Mouse (Mus musculus) kidney, embryonic 16.5 days (tissue): Measurements from ENCODE around the gene Slc38a8. TPM values are rescaled to one million over a fixed set of nuclear protein-coding genes. Genes with fewer than 3 reads are reported as not detected.

ENCODE experiments used
- ATAC-seq: fragments of 200-750 bp; cut with Nextera tagmentation; 2 replicates; pipeline ENCODE4 v1.8.0; 2017; ENCODE audit warnings: moderate TSS enrichment; ENCODE audit not compliant: low FRiP score, low TSS enrichment
- H3K27ac ChIP-seq: fragments of 300-500 bp; sonication (generic); 2 replicates; pipeline ENCODE4 v1.5.1; 2014; ENCODE audit warnings: low read length
- H3K27me3 ChIP-seq: fragments of 300-500 bp; sonication (generic); 2 replicates; pipeline ENCODE4 v1.6.1; 2014; ENCODE audit warnings: low read length, control low read depth, mixed read lengths; ENCODE audit not compliant: insufficient read depth
- H3K36me3 ChIP-seq: fragments of 300-500 bp; sonication (generic); 2 replicates; pipeline ENCODE4 v1.6.1; 2014; ENCODE audit warnings: low read length, control low read depth, mixed read lengths; ENCODE audit not compliant: insufficient read depth
- H3K4me1 ChIP-seq: fragments of 300-500 bp; sonication (generic); 2 replicates; pipeline ENCODE4 v1.6.1; 2014; ENCODE audit warnings: low read length, control low read depth, mixed read lengths; ENCODE audit not compliant: insufficient read depth
- H3K4me2 ChIP-seq: fragments of 300-500 bp; sonication (generic); replicated peaks from 2 replicates; pipeline ENCODE4 v1.6.1; 2014; ENCODE audit warnings: low read depth, low read length
- H3K4me3 ChIP-seq: fragments of 300-500 bp; sonication (generic); 2 replicates; pipeline ENCODE4 v1.5.1; 2014; ENCODE audit warnings: mild to moderate bottlenecking, low read length
- H3K9ac ChIP-seq: fragments of 300-500 bp; sonication (generic); replicated peaks from 2 replicates; pipeline ENCODE4 v1.6.1; 2014; ENCODE audit warnings: low read length
- H3K9me3 ChIP-seq: fragments of 300-500 bp; sonication (generic); 2 replicates; pipeline ENCODE4 v1.6.1; 2016; ENCODE audit warnings: low read length, control low read depth
- WGBS: fragments of 180-500 bp; shearing (Covaris S2); extraction: QIAGEN DNeasy Blood & Tissue Kit; methylation state at CpG from one replicate; pipeline ENCODE4 v1.1.7; 2014; 5-methylcytosine and 5-hydroxymethylcytosine counted together
- polyA plus RNA-seq: library from polyadenylated mRNA; unstranded; fragments of >200 nt; fragmentation: Nextera tagmentation; extraction: Ambion mirVana; gene quantifications from 2 replicates; pipeline ENCODE4 v1.2.1, GENCODE M21; 2015

Slc38a8 gene
- polyA plus RNA-seq, 1 experiment from 2014 or later: not detected

- Histone ChIP-seq H3K27me3 (peaks cover 10% of the 10 kb centered on the region), H3K4me2 (no peak overlapping the region), H3K4me1 (peaks cover 25% of the 10 kb centered on the region), H3K9me3 (no peaks in the 10 kb centered on the region), H3K27ac (no peak overlapping the region), H3K36me3 (no peaks in the 10 kb centered on the region), H3K4me3 (no peak overlapping the region), H3K9ac (no peak overlapping the region)
- WGBS: 97% methylated on average over 8 of the region's 8 CpGs
- no peak for ATAC-seq
Observed at GRCm38 (mm10) chr8:119442970-119443369, 58.5 kb downstream of the Slc38a8 start.

GRCm38 (mm10) chr8:119442013-119442412, 59.5 kb downstream of the Slc38a8 start:
- H3K27me3 ChIP-seq: peaks cover under 1% of the 10 kb centered on the region; the same call in 1 of the 2 replicates
- WGBS: 60% methylated on average over 5 of the region's 5 CpGs
- no peak for ATAC-seq
- H3K36me3 ChIP-seq: no peaks in the 10 kb centered on the region
- no peak overlapping the region for H3K4me2 ChIP-seq
- no peak overlapping the region for H3K9ac ChIP-seq
- H3K4me3 ChIP-seq: no peak overlapping the region
- H3K9me3 ChIP-seq: no peaks in the 10 kb centered on the region
- H3K4me1 ChIP-seq: peaks cover 28% of the 10 kb centered on the region
- H3K27ac ChIP-seq: no peak overlapping the region

GRCm38 (mm10) chr8:119440952-119441270, 60.6 kb downstream of the Slc38a8 start:
- no peaks in the 10 kb centered on the region for H3K36me3 ChIP-seq
- no peaks in the 10 kb centered on the region for H3K9me3 ChIP-seq
- H3K4me3 ChIP-seq: no peak overlapping the region; the same call in 1 of the 2 replicates
- H3K9ac ChIP-seq: peak overlapping the region; percentile 17; the same call in 1 of the 2 replicates
- H3K4me1 ChIP-seq: peaks cover 32% of the 10 kb centered on the region
- no peaks in the 10 kb centered on the region for H3K27me3 ChIP-seq
- peak overlapping the region; percentile 70 for H3K27ac ChIP-seq
- 32% methylated on average over 1 of the region's 1 CpGs for WGBS
- peak; percentile 24; the same call in 1 of the 2 replicates for ATAC-seq
- no peak overlapping the region; the same call in 1 of the 2 replicates for H3K4me2 ChIP-seq

GRCm38 (mm10) chr8:119440250-119440951, 61.1 kb downstream of the Slc38a8 start:
- peak; percentile 70 for ATAC-seq
- H3K4me2 ChIP-seq: peak overlapping the region; percentile 29; the same call in 1 of the 2 replicates
- H3K4me1 ChIP-seq: peaks cover 32% of the 10 kb centered on the region
- no peaks in the 10 kb centered on the region for H3K9me3 ChIP-seq
- 0 out of 2 replicates have a peak overlapping the region, but pooled peaks have one; percentile 24 for H3K9ac ChIP-seq
- peak overlapping the region; percentile 70 for H3K27ac ChIP-seq
- no peaks in the 10 kb centered on the region for H3K36me3 ChIP-seq
- peak overlapping the region; percentile 4; the same call in 1 of the 2 replicates for H3K4me3 ChIP-seq
- WGBS: 17% methylated on average over 16 of the region's 16 CpGs
- no peaks in the 10 kb centered on the region for H3K27me3 ChIP-seq

DNA sequence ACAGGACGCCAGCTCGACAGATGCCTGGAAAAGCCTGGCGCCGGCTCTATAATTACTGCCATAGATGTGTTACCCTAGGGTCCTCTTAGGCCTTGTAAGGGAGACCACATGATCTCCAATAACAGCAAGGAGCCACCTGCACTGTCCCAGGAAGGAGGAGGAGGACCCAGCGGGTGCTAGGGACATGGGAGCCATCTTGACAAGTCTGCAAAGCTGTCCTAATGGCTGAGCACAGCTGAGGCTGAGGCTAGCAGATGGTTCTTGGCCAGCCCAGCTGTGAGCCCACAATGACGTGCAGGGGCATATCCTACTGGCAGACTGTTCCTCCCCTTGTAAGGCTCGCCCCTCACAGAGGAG, 61.6 kb downstream of the Slc38a8 start:
- H3K9ac ChIP-seq: 0 out of 2 replicates have a peak overlapping the region, but pooled peaks have one; percentile 24
- WGBS: 69% methylated on average over 7 of the region's 7 CpGs
- ATAC-seq: peak; percentile 13; the same call in 1 of the 2 replicates

DNA sequence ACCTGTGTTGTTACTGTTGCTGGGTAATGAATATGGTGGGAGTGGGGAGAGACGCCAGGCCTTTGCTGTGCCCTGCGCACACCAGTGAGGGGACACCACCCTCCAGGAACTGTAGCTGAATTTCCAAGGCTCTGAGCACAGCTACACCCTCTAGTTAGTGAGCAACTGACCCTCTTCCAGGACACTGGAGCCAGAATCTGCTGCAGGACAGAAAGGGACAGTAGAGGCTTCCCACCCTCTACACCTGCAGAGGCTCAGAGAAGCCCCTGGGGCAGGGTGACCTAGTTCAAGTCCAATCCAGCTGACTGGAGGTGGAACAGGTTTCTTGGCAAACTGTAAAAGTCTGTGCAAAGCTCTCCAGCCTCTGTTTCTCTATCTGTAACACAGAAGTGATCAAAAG, 62.1 kb downstream of the Slc38a8 start:
- Histone ChIP-seq H3K4me1 (peaks cover 32% of the 10 kb centered on the region), H3K4me3 (no peak overlapping the region), H3K4me2 (no peak overlapping the region), H3K9ac (no peak overlapping the region), H3K27me3 (no peaks in the 10 kb centered on the region), H3K9me3 (no peaks in the 10 kb centered on the region), H3K27ac (peak overlapping the region; percentile 3; the same call in 1 of the 2 replicates), H3K36me3 (no peaks in the 10 kb centered on the region)
- WGBS: 94% methylated on average over 2 of the region's 2 CpGs
- ATAC-seq: no peak

More for the DNA sequence above, 61.6 kb downstream of the Slc38a8 start:
- Histone ChIP-seq H3K4me2 (no peak overlapping the region), H3K4me3 (no peak overlapping the region), H3K27ac (peak overlapping the region; percentile 70), H3K9me3 (no peaks in the 10 kb centered on the region), H3K36me3 (no peaks in the 10 kb centered on the region), H3K4me1 (peaks cover 32% of the 10 kb centered on the region), H3K27me3 (no peaks in the 10 kb centered on the region)

DNA sequence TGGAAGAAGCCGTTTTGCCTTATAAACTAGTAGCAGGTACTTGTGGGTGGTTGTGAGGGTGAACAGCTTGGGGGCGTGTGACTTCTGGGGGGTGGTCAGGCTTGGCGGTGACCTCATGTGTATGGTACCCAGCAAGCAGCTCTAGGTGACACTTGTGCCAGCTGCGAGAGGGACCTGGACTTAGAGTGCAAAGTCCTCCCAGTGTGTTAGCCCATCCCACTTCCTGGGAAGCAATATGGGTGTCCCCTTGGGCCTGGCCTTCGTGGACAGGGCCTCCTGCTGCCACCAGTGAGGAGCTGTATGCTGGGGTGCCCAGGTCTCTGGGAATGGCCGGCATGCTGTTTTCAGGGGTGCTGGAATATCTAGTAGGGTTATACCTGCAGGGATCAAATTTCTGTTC, 62.6 kb downstream of the Slc38a8 start:
- H3K9ac ChIP-seq: no peak overlapping the region
- H3K27me3 ChIP-seq: no peaks in the 10 kb centered on the region
- H3K4me3 ChIP-seq: no peak overlapping the region
- no peak overlapping the region for H3K27ac ChIP-seq
- H3K9me3 ChIP-seq: no peaks in the 10 kb centered on the region
- H3K4me2 ChIP-seq: no peak overlapping the region
- H3K36me3 ChIP-seq: no peaks in the 10 kb centered on the region
- ATAC-seq: no peak
- H3K4me1 ChIP-seq: peaks cover 32% of the 10 kb centered on the region
- 67% methylated on average over 6 of the region's 6 CpGs for WGBS

DNA sequence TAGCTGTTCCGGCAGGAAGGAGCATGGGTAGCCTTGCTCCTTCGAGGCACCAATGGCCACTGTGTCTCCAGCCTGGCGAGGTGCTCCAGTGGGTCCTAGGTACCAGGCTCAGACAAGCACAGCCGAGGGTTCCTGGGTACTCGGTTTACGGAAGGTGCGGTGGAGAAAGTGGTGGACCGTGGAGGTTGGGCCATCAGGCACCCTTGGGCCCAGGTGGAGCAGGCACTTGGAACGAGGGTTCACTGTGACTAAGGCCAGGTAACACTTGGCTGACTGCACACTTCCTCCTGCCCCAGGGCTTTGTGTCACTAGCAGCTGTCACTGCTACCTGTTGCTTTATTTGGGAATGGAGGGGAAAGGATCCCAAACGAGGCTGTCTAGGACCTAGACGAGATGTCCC, 64.0 kb downstream of the Slc38a8 start:
- ATAC-seq: no peak
- peak overlapping the region; percentile 33 for H3K4me2 ChIP-seq
- 64% methylated on average over 11 of the region's 11 CpGs for WGBS
- peak overlapping the region; percentile 9; the same call in 1 of the 2 replicates for H3K9ac ChIP-seq
- no peaks in the 10 kb centered on the region for H3K27me3 ChIP-seq
- peak overlapping the region; percentile 25; the same call in 1 of the 2 replicates for H3K27ac ChIP-seq
- peaks cover 32% of the 10 kb centered on the region for H3K4me1 ChIP-seq
- H3K9me3 ChIP-seq: no peaks in the 10 kb centered on the region
- H3K4me3 ChIP-seq: peak overlapping the region; percentile 20; the same call in 1 of the 2 replicates
- H3K36me3 ChIP-seq: no peaks in the 10 kb centered on the region

DNA sequence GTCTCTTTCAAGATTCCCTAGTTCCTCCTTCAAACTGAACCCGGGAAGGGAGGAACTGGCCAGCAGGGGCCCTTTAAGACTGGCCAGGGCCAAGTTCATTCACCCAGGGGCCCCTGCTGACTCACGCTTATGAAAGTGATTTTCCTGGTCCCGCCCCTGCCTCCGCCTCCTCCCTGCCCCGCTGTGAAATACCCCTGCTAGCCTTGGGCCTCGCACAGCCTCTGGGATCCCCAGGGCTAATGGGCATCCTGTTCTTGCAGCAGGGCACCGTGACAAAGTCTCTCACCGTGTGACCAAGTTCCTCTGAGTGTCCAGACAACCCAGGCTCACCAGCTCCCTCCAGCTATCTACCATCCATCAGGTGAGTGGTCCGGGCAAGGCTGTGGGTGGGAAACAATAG, 64.6 kb downstream of the Slc38a8 start:
- Histone ChIP-seq H3K4me2 (peak overlapping the region; percentile 33), H3K27me3 (no peaks in the 10 kb centered on the region), H3K4me3 (peak overlapping the region; percentile 20; the same call in 1 of the 2 replicates), H3K27ac (peak overlapping the region; percentile 25; the same call in 1 of the 2 replicates), H3K9me3 (no peaks in the 10 kb centered on the region), H3K9ac (peak overlapping the region; percentile 9; the same call in 1 of the 2 replicates), H3K36me3 (no peaks in the 10 kb centered on the region), H3K4me1 (peaks cover 32% of the 10 kb centered on the region)
- WGBS: 23% methylated on average over 9 of the region's 9 CpGs
- peak; percentile 28 for ATAC-seq

DNA sequence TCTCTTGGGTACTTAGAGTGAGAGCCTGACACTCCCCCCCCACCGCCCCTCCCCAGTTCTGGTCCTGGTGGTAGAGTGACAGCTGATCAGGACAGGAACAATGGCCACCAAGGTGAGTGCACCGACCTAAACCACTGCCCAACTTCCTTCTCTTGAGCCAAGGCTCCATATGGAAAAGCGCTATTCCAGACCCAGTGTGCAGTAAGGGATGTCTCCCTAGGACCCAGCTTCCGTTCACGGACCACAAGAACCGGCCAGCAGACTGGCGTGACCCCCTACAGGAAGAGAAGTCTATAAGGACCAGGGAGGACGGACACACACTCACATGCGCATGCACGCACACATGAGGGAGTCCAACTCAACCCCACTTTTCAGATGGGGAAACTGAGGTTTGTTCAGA, 65.2 kb downstream of the Slc38a8 start:
- Histone ChIP-seq H3K4me1 (peaks cover 32% of the 10 kb centered on the region), H3K4me3 (no peak overlapping the region), H3K4me2 (peak overlapping the region; percentile 33; the same call in 1 of the 2 replicates), H3K36me3 (no peaks in the 10 kb centered on the region), H3K9me3 (no peaks in the 10 kb centered on the region), H3K9ac (no peak overlapping the region), H3K27me3 (no peaks in the 10 kb centered on the region), H3K27ac (no peak overlapping the region)
- ATAC-seq: no peak
- WGBS: 88% methylated on average over 10 of the region's 10 CpGs
